Mouse (Mus musculus) lung, adult 2 months (tissue): Measurements from ENCODE around the gene Gm20388. TPM values are rescaled to one million over a fixed set of nuclear protein-coding genes. Genes with fewer than 3 reads are reported as not detected.

Experiments
- DNase-seq: peaks from one replicate; pipeline ENCODE4 v3.0.0; 2022
- H3K4me1 ChIP-seq: fragments of 200-500 bp; 2 replicates; pipeline ENCODE4 v1.6.1; 2011; ENCODE audit warnings: low read length; ENCODE audit not compliant: control insufficient read depth, insufficient read depth
- H3K4me3 ChIP-seq: fragments of 200-500 bp; replicated peaks from 2 replicates; pipeline ENCODE3; 2011; ENCODE audit warnings: low read depth, mild to moderate bottlenecking, control low read depth, low read length; ENCODE audit errors: extremely low read depth
- CTCF ChIP-seq: fragments of 200-500 bp; IDR thresholded peaks from 2 replicates; pipeline ENCODE4 v1.5.1; 2011; ENCODE audit warnings: mild to moderate bottlenecking, low read length, control low read depth; ENCODE audit not compliant: insufficient read depth
- POLR2A ChIP-seq: fragments of 200-500 bp; IDR thresholded peaks from 2 replicates; pipeline ENCODE4 v1.6.1; 2011; ENCODE audit warnings: low read depth, mild to moderate bottlenecking, control low read depth, low read length, borderline replicate concordance; ENCODE audit errors: extremely low read depth
- WGBS: fragments of 180-500 bp; shearing (Covaris S2); methylation state at CpG from one replicate; pipeline ENCODE4 v1.1.7; 2018; 5-methylcytosine and 5-hydroxymethylcytosine counted together
- polyA plus RNA-seq: library from polyadenylated mRNA; depleted of rRNA; stranded (reverse); fragments of >200 nt; gene quantifications from 2 replicates; pipeline ENCODE4 v1.2.3, GENCODE M21; 2012

The Gm20388 gene
- polyA plus RNA-seq, 1 experiment, result 67.8 TPM

DNA sequence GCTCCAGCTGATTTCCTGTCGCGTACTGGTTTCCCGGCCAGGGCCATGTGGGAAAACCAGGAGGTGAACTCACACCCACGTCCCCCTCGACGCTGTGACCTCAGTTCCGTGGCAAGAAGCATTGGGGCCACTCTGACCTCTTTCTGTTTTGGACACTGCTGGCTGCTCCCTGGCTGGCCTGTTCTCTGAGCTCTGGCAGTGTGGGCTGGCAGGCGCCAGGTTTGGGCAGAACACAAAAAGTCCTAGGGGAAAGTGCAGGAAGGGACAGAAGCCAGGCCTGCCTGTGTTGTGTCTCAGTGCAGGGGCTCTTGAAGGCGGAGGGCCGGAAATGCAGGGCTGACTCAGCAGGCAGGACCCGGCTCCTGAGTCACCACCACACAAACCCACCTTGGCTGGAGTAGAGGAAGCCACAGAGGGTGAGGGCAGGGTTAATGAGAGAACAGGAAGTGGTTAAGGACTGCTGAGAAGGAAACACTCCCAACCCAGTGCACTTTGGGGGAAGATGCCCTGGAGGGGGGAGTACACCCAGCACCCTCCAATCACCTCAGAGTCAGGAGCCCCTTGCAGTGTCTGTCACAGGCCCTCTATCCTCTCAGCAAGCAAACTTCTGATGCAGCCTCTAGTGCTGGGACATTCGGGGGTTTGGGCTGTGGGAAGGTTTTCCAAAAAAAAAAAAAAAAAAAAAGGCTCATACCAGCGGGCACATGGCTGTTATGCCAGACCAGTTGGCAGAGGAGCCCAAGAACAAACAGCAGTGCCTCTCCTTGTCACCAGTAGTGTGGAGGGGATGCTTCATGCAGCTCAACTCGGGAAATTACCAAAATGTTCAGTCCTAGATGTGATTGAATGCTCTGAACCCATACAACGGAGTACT is 1277.1 kb downstream of the Gm20388 start:
- DNase-seq, result no peak
- WGBS, result 31% methylated on average over 15 of the region's 15 CpGs
- H3K4me3 ChIP-seq, result no peak overlapping the region
- peaks cover 3% of the 10 kb centered on the region for H3K4me1 ChIP-seq
- TF ChIP-seq POLR2A (no peak), CTCF (no peak)

DNA sequence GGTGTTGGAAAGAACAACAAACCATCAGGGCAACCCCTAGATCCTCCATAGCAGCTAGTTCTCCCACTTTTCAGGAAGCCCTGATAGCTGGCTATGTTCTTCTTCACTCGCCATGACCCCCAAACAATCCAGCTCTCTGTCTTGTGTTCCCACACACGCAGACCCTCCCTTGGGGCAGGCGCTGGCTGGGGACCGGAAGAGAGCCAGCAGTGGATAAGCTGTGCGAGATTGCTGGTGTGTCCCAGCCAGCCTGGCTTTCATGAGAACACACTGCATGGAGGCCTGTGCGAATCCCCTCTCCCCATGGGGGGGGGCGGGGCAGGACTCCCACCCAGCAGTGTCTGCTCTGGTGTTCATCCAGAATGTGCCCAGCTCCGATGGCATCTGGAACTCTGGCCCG is 1278.4 kb downstream of the Gm20388 start:
- TF ChIP-seq POLR2A (no peak), CTCF (no peak)
- WGBS, result 50% methylated on average over 9 of the region's 9 CpGs
- DNase-seq, result no peak
- Histone ChIP-seq H3K4me1 (peaks cover 3% of the 10 kb centered on the region), H3K4me3 (no peak overlapping the region)

DNA sequence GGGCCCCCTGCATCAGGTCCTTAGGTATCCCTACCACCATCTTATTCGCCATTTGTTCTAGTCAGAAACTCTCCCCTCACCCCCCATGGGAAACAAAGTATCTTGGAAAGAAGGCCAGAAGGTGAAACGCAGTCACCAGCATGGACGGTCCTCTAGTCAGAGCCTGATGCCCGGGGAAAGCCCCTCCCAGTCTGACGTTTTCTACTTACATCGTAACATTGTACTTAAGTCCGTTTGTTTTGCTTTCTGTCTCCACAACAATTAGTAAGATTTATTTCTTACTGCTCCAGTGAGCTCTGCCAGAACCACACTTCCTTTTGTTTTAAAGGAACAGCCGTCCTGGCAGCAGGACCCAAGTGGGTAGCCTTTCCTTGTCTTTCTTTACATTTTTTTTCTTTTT is 1281.8 kb downstream of the Gm20388 start:
- no peak for DNase-seq
- Histone ChIP-seq H3K4me3 (no peak overlapping the region), H3K4me1 (peaks cover 2% of the 10 kb centered on the region)
- no peak for TF ChIP-seq CTCF
- TF ChIP-seq POLR2A, result no peak
- 19% methylated on average over 8 of the region's 8 CpGs for WGBS

GRCm38 (mm10) chr8:121195970-121196369 is 1285.3 kb downstream of the Gm20388 start:
- no peaks in the 10 kb centered on the region; the same call in 1 of the 2 replicates for H3K4me1 ChIP-seq
- no peak for DNase-seq
- 76% methylated on average over 7 of the region's 7 CpGs for WGBS
- H3K4me3 ChIP-seq, result no peak overlapping the region
- TF ChIP-seq CTCF, result no peak
- TF ChIP-seq POLR2A, result no peak

DNA sequence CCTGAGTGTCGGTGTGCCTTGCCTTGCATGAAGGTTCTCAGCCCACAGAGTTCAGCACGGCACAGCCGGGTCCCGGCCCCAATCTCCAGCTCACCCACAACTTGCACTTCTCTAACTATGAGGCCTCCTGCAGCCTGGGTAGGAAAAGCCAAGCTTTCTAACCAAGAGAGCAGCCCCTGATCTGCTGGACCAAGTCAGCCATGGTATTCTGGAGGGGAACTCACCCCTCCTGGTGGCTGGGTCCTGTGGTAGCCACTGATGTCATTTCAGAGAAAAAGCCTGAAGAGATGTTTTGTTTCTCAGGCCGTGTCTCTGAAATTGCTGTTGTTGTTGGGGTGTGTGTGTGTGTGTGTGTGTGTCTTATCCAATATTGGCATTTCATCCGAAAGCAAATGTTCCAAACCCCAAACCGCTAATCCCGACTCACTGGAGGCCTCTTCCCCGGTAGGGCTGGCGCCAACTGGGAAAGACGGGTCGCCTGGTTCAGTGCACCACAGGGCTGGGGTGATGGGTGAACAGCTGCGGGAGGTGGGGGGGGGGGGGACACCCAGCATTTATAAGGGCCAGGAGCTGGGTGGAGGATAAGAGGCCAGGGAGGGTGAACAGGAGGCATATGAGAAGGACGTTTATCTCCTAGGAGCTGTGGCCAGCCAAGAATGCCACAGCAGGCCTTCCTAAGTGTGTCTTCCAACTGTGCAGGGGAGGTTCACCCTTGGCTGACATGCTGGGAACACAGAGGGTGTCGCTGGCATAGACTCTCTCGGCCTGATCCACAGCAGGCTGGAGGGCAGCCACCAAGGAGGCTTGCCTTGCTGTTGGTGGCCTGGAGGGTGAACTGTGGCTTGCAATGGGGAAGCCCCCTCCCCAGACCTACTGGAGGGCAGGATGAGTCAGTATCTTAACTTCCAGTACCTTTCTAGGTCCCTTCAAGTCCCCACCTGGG is 1286.4 kb downstream of the Gm20388 start:
- no peak for TF ChIP-seq POLR2A
- TF ChIP-seq CTCF, result no peak
- Histone ChIP-seq H3K4me1 (peaks cover 2% of the 10 kb centered on the region), H3K4me3 (no peak overlapping the region)
- 78% methylated on average over 16 of the region's 16 CpGs for WGBS
- DNase-seq, result no peak

- 24% methylated on average over 12 of the region's 12 CpGs for WGBS
- no peak for TF ChIP-seq POLR2A
- no peak for TF ChIP-seq CTCF
- Histone ChIP-seq H3K4me1 (peaks cover 2% of the 10 kb centered on the region; the same call in 1 of the 2 replicates), H3K4me3 (no peak overlapping the region)
- no peak for DNase-seq
Observed at GRCm38 (mm10) chr8:121200069-121200468, 1289.4 kb downstream of the Gm20388 start.

DNA sequence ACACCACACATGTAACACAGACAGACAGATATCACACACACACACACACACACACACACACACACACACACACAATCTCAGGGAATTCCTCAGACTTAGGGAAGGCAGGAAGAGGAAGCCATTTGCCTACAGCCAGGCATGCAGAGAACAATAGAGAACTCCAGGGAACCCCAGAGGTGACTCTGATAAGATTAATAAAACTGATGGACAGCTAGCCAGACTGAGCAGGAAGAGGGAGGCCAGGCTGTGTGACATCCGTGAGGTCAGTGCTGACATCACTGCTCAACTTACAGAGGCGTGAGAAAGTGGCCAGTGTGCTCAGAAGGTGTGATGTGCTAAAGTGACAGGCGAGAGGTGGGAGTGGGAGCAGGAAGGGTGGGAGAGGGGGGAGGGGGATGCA is 1290.3 kb downstream of the Gm20388 start:
- H3K4me1 ChIP-seq, result peaks cover 2% of the 10 kb centered on the region; the same call in 1 of the 2 replicates
- H3K4me3 ChIP-seq, result no peak overlapping the region
- 34% methylated on average over 3 of the region's 3 CpGs for WGBS
- no peak for TF ChIP-seq POLR2A
- TF ChIP-seq CTCF, result no peak
- DNase-seq, result no peak

DNA sequence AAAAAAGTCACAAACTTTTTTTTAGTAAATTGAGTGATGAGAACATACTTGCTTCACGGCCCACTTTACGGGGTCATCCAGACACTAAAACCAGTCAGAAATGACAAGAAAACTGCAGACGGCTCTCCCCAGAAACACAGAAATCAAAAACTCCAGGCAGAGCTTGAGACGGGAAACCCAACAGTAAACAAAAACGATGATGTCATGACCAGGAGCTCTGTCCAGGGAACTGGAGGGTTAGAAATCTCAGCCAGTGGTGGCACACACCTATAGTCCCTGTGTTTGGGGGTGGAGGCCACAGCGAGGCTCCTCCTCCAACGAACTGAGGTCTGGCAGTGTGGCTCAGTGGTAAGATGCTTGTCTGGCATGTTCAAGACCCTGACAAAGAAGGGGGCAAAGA is 1291.0 kb downstream of the Gm20388 start:
- WGBS, result 43% methylated on average over 7 of the region's 7 CpGs

More for the DNA sequence above, 1291.0 kb downstream of the Gm20388 start:
- DNase-seq, result no peak
- TF ChIP-seq POLR2A (no peak), CTCF (no peak)
- H3K4me1 ChIP-seq, result peaks cover 2% of the 10 kb centered on the region; the same call in 1 of the 2 replicates
- no peak overlapping the region for H3K4me3 ChIP-seq
